Mouse (Mus musculus) testis, postnatal 10 days (tissue): Measurements from ENCODE around the gene Slc17a7.
"Not testable (repeated sequence)": the region's sequence is repeated elsewhere in the genome, so short reads cannot be mapped to it uniquely, and the experiment has no call there.

ENCODE experiments used
- DNase-seq: peaks from one replicate; pipeline ENCODE4 v3.0.0; 2021; ENCODE audit warnings: low spot score

Slc17a7 gene

GRCm38 (mm10) chr7:45133446-45134159, 30.1 kb upstream of the Slc17a7 start:
- no peak for DNase-seq

GRCm38 (mm10) chr7:45134544-45135026, 29.2 kb upstream of the Slc17a7 start:
- DNase-seq, result peak; percentile 82

GRCm38 (mm10) chr7:45135370-45135769, 28.4 kb upstream of the Slc17a7 start:
- DNase-seq, result no peak

DNA sequence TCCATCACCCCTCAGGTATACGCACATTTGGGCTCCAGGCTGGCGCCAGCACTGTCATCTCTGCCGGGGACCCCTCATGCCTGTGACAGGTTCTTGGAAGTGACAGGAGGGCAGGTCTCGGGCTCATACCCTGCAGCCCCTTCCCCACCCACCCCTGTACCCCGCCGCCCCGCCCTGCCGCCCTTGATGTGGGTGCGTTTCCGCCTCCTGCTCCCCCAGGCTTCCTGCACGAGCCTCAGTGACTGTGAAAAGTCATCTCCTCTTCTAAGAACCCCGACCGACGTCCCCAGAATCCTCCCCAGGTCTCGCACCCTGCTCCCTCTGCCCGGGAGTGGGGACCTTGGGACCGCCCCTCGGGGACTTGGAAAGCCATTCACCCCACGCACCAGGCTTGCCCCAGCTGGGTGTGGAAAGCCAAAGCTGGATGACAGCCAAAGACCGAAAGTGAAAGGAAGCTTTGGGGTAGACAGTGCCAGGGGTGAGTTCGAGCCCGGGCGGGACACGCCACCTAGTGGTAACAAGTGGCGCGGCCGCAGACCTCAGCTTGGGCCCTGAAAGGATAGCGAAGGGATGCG, 27.7 kb upstream of the Slc17a7 start, which contains the start of the genes Gm45713 and Flt3l:
TSS of gene Gm45713 (minus strand) at position 239 of the 575 bp plus-strand sequence.
TSS of gene Flt3l (minus strand) at position 440 of the 575 bp plus-strand sequence.
- DNase-seq, result peak; percentile 94

- no peak for DNase-seq
Observed at GRCm38 (mm10) chr7:45137171-45138006, 26.4 kb upstream of the Slc17a7 start.

DNA sequence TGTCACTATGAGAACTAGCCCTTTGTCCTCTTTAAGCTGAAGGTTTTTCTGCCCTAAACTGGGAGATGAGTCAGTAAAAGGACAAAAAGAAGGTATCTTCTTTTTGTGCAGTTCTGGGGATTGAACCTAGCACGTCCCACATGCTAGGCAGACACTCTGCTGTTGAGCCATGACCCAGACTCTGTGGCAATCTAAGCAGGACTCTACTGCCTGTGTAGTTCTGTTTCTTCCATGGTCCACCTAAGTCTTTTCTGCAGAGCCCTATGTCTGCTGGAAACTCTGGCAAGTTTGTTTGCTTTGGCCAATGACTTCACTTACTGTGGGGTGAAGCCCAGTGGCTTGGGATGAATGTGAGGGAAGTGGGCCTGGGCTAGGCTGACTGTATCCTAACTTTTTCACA, 25.3 kb upstream of the Slc17a7 start:
- no peak for DNase-seq

- DNase-seq, result no peak
Observed at GRCm38 (mm10) chr7:45139904-45140723, 23.6 kb upstream of the Slc17a7 start.

- no peak for DNase-seq
Observed at GRCm38 (mm10) chr7:45141319-45141718, 22.4 kb upstream of the Slc17a7 start.

- DNase-seq, result no peak
Observed at GRCm38 (mm10) chr7:45141914-45142313, 21.8 kb upstream of the Slc17a7 start.

DNA sequence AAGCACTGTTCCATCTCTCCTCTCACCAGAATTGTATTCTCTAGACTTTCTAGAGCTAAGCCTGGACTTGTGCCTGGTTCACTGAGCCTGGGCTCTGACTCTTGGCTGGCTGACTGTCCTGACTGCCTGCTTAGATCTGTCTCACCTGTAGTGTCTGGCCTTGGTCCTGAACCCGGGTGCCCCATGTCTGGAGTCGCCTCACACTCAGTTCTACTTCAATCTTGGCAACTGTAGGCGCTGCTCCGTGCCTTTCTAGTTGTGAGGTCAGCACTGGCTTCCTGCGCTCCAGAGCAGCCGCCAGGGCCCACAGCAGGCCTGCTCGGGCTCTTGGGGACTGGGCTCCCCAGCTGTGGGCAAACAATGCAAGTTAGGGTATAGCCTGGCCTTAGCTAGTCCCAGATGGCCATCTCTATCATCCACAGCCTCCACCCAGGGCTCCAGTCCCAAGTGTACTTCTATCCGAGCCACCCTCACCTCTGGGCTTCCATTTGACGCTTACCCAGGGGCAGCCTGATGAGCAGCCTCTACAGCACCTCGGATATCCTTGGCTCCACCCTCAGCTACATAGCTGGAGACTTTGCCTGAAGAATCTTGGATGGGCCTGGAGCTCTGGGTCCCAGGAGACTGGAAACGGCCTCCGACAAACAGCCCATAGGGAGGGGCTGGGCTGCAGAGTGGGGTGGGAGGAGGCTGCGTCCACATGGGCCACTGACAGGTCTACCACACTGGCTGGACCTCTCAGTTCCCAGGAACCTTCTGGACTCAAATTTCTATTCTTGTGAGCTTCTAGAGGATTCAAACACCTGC, 19.2 kb upstream of the Slc17a7 start:
- DNase-seq, result no peak

GRCm38 (mm10) chr7:45145460-45145859, 18.3 kb upstream of the Slc17a7 start:
- DNase-seq, result no peak

GRCm38 (mm10) chr7:45147267-45147666, 16.5 kb upstream of the Slc17a7 start:
- no peak for DNase-seq

GRCm38 (mm10) chr7:45147899-45148298, 15.8 kb upstream of the Slc17a7 start:
- DNase-seq, result no peak

GRCm38 (mm10) chr7:45148534-45149098, 15.1 kb upstream of the Slc17a7 start:
- DNase-seq, result no peak

GRCm38 (mm10) chr7:45149545-45149944, 14.2 kb upstream of the Slc17a7 start:
- DNase-seq, result no peak

DNA sequence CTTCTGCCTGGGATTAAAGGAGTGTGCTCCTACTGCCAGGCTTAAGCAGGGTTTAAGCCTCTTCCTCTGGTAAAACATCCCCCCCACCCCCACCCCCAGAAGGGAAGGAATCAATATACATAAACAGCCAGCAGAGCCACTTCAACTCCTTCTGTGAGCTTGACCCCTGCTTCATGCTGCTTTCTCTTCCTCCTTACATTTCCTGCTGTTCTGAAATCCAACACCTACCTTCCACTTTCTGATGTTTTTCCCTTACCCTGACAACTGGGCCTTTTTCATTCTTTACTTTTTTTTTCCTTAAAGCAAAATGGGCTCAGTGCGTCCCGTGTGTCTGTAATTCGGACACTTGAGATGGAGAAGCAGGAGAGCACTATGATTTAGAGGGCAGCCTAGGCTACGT, 13.4 kb upstream of the Slc17a7 start:
- DNase-seq, result no peak

DNA sequence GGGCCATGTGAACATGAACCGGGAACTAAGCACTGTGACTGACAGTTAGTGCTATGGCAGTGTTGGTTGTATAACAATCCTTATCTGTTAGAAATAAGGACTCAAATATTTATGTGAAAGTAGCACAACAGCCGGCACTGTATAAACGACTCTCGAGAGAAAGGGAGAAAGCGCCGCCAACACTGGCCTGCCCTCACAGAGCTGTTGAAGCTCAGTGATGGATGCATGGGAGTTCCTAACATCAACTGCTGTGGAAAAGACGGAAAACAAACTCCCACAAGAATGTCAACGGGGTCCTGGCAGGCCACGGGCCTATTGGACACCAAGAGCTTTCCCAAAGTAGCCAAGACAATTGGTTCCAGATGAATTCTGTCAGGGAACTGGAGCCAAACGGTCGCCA, 12.4 kb upstream of the Slc17a7 start:
- DNase-seq, result no peak

DNA sequence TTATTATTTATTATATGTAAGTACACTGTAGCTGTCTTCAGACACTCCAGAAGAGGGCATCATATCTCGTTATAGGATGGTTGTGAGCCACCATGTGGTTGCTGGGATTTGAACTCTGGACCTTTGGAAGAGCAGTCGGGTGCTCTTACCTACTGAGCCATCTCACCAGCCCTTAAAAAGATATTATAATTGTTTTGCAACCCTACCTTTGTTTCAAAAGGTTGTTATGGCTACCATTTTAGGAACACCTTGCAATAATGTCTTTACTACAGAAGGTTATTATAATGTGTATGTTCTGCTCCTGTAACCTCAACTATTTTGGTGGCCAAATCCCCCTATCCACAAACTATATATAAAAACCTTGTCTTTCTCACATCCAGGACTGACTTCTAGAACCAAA, 10.7 kb upstream of the Slc17a7 start:
- not testable (repeated sequence) for DNase-seq

DNA sequence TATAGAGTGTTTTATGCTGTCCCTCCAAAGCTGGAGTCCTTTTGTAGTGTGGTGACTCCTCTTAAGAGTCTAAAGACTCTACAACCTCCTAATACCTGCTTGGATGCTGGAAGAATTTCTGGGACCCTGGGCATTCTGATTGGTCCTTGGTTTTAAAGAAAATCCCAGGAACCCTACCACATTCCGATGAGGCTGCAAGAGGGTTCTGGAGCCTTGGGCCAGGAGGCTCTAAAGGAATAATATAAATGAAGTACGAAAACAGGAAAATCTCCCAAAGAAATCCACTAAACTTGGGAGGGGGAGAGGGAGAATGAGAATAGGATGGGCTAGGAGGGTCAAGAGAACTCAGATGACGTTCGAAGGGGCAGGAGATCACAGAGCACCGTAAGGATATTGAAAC, 10.2 kb upstream of the Slc17a7 start:
- no peak for DNase-seq
